Mouse (Mus musculus): ENCODE measurements around the gene Olfr1170. TPM values are rescaled to one million over a fixed set of nuclear protein-coding genes. Genes with fewer than 3 reads are reported as not detected.

The Olfr1170 gene
- polyA plus RNA-seq (2015; fragmentation: Nextera tagmentation; extraction: Ambion mirVana) = not detected in 2 replicates

- WGBS = 68% methylated on average over 1 of the region's 1 CpGs
Measured at GRCm38 (mm10) chr2:88228234-88228633, at the start of gene Olfr1170. Gene Olfr1170, minus strand, starts transcription at chr2:88228334.

GRCm38 (mm10) chr2:88220784-88221183 is 7.3 kb downstream of the Olfr1170 start:
- no peaks in the 10 kb centered on the region for H3K9me3 ChIP-seq (replicated peaks)
- no peaks in the 10 kb centered on the region for H3K4me1 ChIP-seq (replicated peaks)
- no peaks in the 10 kb centered on the region for H3K27me3 ChIP-seq
- no peak overlapping the region for H3K9ac ChIP-seq
- no peak overlapping the region for H3K27ac ChIP-seq
- H3K4me2 ChIP-seq = no peak overlapping the region
- WGBS = 87% methylated on average over 1 of the region's 1 CpGs
- ATAC-seq (replicated peaks; ENCODE audit: insufficient number of reproducible peaks, insufficient read depth, low FRiP score, low read depth) = no peak
- no peak overlapping the region for H3K4me3 ChIP-seq
- no peaks in the 10 kb centered on the region for H3K36me3 ChIP-seq

More at GRCm38 (mm10) chr2:88228234-88228633, at the start of gene Olfr1170:
- H3K9ac ChIP-seq = no peak within 1 kb of the TSS
- no peaks in the 10 kb centered on the region for H3K36me3 ChIP-seq
- no peak within 1 kb of the TSS for H3K4me2 ChIP-seq
- no peak within 1 kb of the TSS for H3K27ac ChIP-seq
- no peaks in the 10 kb centered on the region for H3K27me3 ChIP-seq
- no peaks in the 10 kb centered on the region for H3K4me1 ChIP-seq (replicated peaks)
- no peak for ATAC-seq (replicated peaks; ENCODE audit: insufficient number of reproducible peaks, insufficient read depth, low FRiP score, low read depth)
- no peaks in the 10 kb centered on the region for H3K9me3 ChIP-seq (replicated peaks)
- no peak within 1 kb of the TSS for H3K4me3 ChIP-seq

- WGBS = 75% methylated on average over 2 of the region's 2 CpGs
- ATAC-seq (replicated peaks; ENCODE audit: insufficient number of reproducible peaks, insufficient read depth, low FRiP score, low read depth) = no peak
- no peaks in the 10 kb centered on the region for H3K4me1 ChIP-seq (replicated peaks)
- H3K9ac ChIP-seq = no peak within 1 kb of the TSS
- H3K36me3 ChIP-seq = no peaks in the 10 kb centered on the region
- no peak within 1 kb of the TSS for H3K27ac ChIP-seq
- H3K27me3 ChIP-seq = no peaks in the 10 kb centered on the region
- H3K4me2 ChIP-seq = no peak within 1 kb of the TSS
- H3K9me3 ChIP-seq (replicated peaks) = no peaks in the 10 kb centered on the region
- no peak within 1 kb of the TSS for H3K4me3 ChIP-seq
Measured at GRCm38 (mm10) chr2:88181580-88181979, 46.6 kb downstream of the Olfr1170 start, which contains the start of gene Olfr1168. Gene Olfr1168, plus strand, starts transcription at chr2:88181880.

Other genes starting within 250 kb of the Olfr1170 start
- not detected in 2 replicates for gene Olfr1158, start 238.2 kb downstream of the Olfr1170 start, polyA plus RNA-seq (2015; fragmentation: Nextera tagmentation; extraction: Ambion mirVana)
- gene Olfr1160, start 220.1 kb downstream of the Olfr1170 start, polyA plus RNA-seq (2015; fragmentation: Nextera tagmentation; extraction: Ambion mirVana) = not detected in 2 replicates
- gene Olfr1161, start 205.6 kb downstream of the Olfr1170 start, polyA plus RNA-seq (2015; fragmentation: Nextera tagmentation; extraction: Ambion mirVana) = not detected in 2 replicates
- gene Olfr73, start 190.6 kb downstream of the Olfr1170 start, polyA plus RNA-seq (2015; fragmentation: Nextera tagmentation; extraction: Ambion mirVana) = not detected in 2 replicates
- gene Olfr1162, start 177.2 kb downstream of the Olfr1170 start, polyA plus RNA-seq (2015; fragmentation: Nextera tagmentation; extraction: Ambion mirVana) = not detected in 2 replicates
- not detected in 2 replicates for gene Olfr1163, start 156.5 kb downstream of the Olfr1170 start, polyA plus RNA-seq (2015; fragmentation: Nextera tagmentation; extraction: Ambion mirVana)
- gene Olfr1164, start 134.4 kb downstream of the Olfr1170 start, polyA plus RNA-seq (2015; fragmentation: Nextera tagmentation; extraction: Ambion mirVana) = not detected in 2 replicates
- not detected in 2 replicates for gene Olfr1166, start 100.1 kb downstream of the Olfr1170 start, polyA plus RNA-seq (2015; fragmentation: Nextera tagmentation; extraction: Ambion mirVana)
- gene Olfr1167, start 73.1 kb downstream of the Olfr1170 start, polyA plus RNA-seq (2015; fragmentation: Nextera tagmentation; extraction: Ambion mirVana) = not detected in 2 replicates
- gene Olfr1168, start 46.5 kb downstream of the Olfr1170 start, polyA plus RNA-seq (2015; fragmentation: Nextera tagmentation; extraction: Ambion mirVana) = not detected in 2 replicates
- not detected in 2 replicates for gene Olfr1173, start 51.5 kb upstream of the Olfr1170 start, polyA plus RNA-seq (2015; fragmentation: Nextera tagmentation; extraction: Ambion mirVana)
- gene Olfr1174-ps, start 86.8 kb upstream of the Olfr1170 start, polyA plus RNA-seq (2015; fragmentation: Nextera tagmentation; extraction: Ambion mirVana) = not detected in 2 replicates
- gene Olfr1175-ps, start 98.9 kb upstream of the Olfr1170 start, polyA plus RNA-seq (2015; fragmentation: Nextera tagmentation; extraction: Ambion mirVana) = not detected in 2 replicates
- not detected in 2 replicates for gene Olfr1176, start 108.4 kb upstream of the Olfr1170 start, polyA plus RNA-seq (2015; fragmentation: Nextera tagmentation; extraction: Ambion mirVana)
- not detected in 2 replicates for gene Olfr1177-ps, start 118.2 kb upstream of the Olfr1170 start, polyA plus RNA-seq (2015; fragmentation: Nextera tagmentation; extraction: Ambion mirVana)
- not detected in 2 replicates for gene Olfr1178, start 158.7 kb upstream of the Olfr1170 start, polyA plus RNA-seq (2015; fragmentation: Nextera tagmentation; extraction: Ambion mirVana)
- gene Olfr1179, start 178.1 kb upstream of the Olfr1170 start, polyA plus RNA-seq (2015; fragmentation: Nextera tagmentation; extraction: Ambion mirVana) = not detected in 2 replicates
- gene Olfr1180, start 190.8 kb upstream of the Olfr1170 start, polyA plus RNA-seq (2015; fragmentation: Nextera tagmentation; extraction: Ambion mirVana) = not detected in 2 replicates
- gene Olfr1181, start 197.8 kb upstream of the Olfr1170 start, polyA plus RNA-seq (2015; fragmentation: Nextera tagmentation; extraction: Ambion mirVana) = not detected in 2 replicates
- not detected in 2 replicates for gene Gm13757, start 220.8 kb upstream of the Olfr1170 start, polyA plus RNA-seq (2015; fragmentation: Nextera tagmentation; extraction: Ambion mirVana)
- not detected in 2 replicates for gene Olfr1183, start 226.5 kb upstream of the Olfr1170 start, polyA plus RNA-seq (2015; fragmentation: Nextera tagmentation; extraction: Ambion mirVana)

Data from heart, embryonic 15.5 days (tissue).